Mouse (Mus musculus) embryo, embryonic 10 days (tissue): ENCODE measurements around the gene Hcn4.

Experiments
- DNase-seq: peaks from one replicate; pipeline ENCODE4 v3.0.0-alpha.2; 2015; ENCODE audit warnings: low spot score

Hcn4 gene

GRCm38 (mm10) chr9:58823139-58823917, at the start of gene Hcn4:
Hcn4 (plus strand) TSS chr9:58823412.
- peak; percentile 54 for DNase-seq

DNA sequence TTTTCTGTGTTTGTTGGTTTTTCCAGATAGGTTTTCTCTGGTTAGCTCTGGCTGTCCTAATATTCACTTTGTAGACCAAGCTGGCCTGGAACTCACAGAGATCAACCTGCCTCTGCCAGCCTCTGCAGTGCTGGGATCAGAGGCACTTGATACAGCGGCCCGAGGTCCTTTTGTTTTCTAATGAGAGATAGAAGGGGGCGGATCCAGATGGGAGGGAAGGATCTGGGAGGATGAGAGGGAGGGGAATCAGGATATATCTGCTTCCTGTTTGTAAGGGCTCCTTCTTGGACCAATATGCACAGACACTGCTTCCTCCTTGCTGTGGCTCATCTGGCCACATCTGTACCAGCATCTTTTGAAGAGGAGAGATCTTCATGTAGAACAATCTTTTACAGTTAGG, 48.5 kb upstream of the Hcn4 start:
- no peak for DNase-seq

- no peak for DNase-seq
Measured at GRCm38 (mm10) chr9:58775363-58775762, 47.8 kb upstream of the Hcn4 start.

GRCm38 (mm10) chr9:58789476-58789875, 33.7 kb upstream of the Hcn4 start:
- no peak for DNase-seq

DNA sequence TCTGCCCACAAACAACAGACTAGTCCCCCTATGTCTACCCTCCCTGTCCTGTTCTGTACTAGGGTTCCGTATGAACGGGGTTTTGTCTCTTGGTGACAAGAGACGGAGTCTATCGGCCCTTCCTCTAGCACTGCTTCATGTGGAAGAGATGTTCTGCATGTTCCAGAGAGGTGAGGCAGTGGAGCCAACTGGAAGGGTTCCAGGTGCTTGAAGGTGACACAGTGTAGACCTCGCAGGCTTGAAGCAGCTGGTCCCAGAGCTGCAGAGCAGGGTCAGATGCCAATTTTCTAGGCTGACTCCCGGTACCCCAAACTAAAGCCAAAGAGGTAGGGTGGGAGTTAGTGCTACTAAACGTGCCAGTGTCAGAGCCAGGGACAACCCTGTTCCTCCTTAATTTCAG, 25.1 kb upstream of the Hcn4 start:
- DNase-seq: no peak

DNA sequence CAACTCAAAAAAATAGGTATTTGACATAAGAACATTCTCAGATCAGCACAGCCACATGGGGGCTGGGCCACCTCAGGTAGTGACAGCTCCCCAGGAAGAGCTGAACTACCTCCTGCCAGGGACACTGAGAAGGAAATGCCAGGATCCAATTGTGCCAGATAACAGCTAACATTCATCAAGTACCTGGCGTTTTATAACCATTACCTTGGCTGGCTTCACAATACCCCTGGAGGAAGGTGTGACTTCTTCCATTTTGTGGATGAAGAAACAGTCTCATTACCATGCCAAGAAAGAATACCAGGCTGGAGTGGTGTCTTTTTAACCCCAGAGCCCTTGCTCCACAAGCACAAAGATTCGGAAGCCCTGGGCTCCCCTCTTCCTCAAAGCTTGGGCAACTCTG, 21.8 kb upstream of the Hcn4 start:
- no peak for DNase-seq

- DNase-seq: no peak
Measured at GRCm38 (mm10) chr9:58802294-58802693, 20.9 kb upstream of the Hcn4 start.

- peak; percentile 59 for DNase-seq
Measured at GRCm38 (mm10) chr9:58802802-58803201, 20.4 kb upstream of the Hcn4 start.

DNA sequence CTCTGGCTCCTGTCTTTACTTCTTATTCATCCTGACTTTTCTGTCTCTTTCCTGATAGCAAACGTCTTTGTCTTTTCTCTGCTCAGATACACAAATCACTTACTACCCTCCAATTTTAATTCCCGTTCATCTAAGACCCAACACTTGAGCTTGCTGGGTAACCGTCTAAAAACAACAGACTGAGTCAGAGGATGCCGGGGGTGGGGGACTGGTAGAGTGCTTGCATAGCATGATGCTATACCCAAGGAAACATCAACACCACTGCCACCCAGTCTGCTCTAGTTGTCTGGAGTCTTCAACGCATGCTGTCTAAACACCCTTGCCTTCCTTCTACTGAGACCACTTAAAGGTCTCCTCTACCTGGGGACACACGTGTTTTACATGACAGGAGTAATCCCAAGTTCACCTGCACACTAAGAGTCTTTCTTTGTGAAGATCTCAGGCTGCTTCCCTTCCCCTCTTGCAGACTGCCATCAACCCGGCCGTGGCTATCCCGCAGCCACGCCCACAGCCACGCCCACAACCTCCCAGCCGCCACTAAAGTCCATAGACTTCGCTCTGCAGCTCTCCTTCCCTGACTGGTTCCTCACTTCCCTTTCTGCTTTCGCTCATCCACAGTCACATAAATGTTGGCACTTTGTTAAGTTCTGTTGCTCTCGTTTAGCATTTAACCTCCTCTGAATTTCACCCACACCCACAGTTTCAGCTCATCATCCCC, 17.5 kb upstream of the Hcn4 start:
- peak; percentile 92 for DNase-seq

DNA sequence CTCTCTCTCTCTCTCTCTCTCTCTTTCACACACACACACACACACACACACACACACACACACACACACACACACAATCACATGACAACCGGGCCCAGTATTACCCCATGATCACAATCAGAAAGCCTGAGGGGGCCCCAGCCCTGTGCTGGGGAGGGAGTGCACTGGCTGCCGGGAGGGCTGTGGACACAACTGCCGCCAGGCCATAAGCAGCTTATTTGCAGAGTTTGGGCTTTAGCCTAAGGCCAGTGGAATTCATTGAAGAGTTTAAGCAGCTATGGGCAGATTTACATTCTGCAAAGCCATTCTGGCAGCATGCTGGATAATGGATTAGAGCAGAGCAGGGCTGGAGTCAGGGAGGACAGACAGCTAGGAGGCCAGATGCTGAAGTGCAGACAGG, 12.0 kb upstream of the Hcn4 start:
- no peak for DNase-seq

DNA sequence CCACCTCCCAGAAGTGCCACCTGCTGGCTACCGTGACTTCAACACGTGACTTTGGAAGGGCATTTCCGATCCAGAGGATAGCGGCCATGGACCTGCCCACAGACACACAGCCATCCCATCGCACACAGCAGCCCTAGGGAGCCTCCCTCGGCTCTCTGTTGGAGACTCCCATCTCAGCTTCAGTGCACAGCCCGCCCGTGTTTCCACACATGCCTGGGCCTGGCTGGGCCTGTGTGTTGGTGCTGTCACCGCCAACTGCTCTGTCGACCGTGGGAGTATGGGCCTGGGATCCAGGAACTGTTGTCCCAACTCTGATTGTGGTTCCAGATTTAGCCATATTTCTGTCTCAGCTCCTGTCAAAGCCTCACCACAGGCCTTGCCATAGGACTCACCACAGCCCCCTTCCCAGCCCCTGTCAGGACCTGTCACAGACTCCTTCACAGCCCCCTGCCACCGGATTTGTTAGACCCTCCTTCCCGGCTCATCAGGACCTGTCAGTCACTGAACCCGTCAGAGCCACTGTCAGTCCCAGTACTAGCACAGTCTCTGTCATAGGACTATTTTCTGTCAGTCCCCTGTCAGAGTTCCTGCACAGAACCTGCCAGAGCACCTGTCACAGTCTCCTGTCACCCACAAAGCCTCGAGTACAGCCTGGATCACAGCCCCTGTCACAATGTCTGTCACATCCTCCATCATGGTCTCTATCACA, 7.5 kb upstream of the Hcn4 start:
- DNase-seq: no peak

DNA sequence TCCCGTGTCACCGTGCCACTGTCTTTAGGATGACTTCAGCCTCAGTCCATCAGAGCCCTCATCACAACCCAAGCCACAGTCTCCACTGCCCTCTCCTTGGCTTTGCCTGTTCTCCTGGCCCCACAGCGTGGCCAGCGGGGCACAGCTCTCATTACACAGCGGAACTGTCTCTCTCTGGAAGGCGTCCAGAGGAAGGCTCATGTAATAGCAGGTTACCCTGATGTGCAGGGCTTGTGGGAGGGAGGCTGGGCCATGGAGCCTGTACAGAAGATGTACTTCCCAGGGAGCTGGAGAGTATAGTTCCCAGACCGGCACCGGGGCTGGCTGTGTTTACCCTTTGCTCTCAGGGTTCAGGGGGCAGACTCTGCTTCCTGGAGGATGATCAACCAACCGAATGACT, 6.8 kb upstream of the Hcn4 start:
- no peak for DNase-seq

DNA sequence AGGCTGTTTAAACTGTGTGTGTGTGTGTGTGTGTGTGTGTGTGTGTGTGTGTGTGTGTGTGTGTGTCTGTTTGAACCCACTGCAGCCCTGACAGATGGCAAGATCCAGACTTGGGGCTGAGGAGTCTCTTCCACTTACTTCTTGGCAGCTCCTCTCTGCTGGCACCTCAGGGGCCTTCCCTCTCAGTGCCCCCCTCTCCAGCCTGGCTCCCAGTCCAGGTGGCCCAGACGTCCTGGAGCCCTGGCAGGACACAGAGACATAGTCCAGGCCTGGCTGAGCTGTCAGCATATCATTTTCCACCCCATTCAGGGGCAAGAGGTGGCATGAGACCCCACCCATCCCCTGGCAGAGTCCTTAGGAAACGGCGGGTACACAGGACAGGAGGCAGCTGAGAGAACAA, 5.5 kb upstream of the Hcn4 start:
- DNase-seq: no peak

- DNase-seq: peak; percentile 87
Measured at GRCm38 (mm10) chr9:58822431-58823091, 651 bp upstream of the Hcn4 start.

- DNase-seq: no peak
Measured at GRCm38 (mm10) chr9:58823918-58824215, 655 bp downstream of the Hcn4 start.

DNA sequence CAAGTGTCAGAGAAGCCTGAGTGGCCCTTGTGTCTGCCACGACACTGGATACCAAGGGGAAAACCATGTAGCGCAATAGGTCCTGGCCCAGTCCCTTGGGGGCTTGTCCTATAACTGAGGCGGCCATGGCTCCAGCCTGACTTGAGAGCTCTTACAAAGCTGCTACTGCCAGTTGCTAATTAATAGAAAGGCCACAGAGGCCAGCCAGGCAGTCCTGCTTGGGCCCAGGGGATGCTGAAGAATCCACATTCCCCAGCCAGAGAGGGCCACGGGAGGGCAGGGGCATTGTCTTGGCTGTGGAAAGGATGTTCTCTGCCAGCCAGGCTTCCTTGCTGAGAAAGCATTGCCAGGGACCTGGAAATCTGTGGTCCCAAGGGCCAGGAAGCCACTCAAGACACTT, 6.4 kb downstream of the Hcn4 start:
- no peak for DNase-seq

- DNase-seq: no peak
Measured at GRCm38 (mm10) chr9:58832939-58833338, 9.7 kb downstream of the Hcn4 start.

DNA sequence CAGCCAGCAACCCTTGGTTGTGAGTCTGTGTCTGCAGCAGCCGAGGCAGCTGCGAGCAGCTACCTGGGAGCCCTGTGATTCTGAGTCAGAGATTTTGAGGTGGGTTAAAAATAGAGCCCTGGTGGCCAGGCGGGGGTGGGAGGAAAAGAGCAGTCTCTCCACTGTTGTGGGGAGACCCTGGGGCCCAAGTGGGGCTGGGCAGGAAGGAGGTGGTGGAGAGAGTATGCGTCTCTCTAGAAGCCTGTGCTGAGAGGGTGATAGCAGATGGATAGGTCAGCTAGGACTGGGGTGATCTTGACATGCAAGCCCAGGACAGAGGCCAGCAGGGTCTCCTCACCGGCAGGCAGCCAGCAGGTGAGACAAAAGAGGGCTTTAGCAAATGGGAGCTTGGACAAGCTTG, 14.0 kb downstream of the Hcn4 start:
- DNase-seq: no peak

DNA sequence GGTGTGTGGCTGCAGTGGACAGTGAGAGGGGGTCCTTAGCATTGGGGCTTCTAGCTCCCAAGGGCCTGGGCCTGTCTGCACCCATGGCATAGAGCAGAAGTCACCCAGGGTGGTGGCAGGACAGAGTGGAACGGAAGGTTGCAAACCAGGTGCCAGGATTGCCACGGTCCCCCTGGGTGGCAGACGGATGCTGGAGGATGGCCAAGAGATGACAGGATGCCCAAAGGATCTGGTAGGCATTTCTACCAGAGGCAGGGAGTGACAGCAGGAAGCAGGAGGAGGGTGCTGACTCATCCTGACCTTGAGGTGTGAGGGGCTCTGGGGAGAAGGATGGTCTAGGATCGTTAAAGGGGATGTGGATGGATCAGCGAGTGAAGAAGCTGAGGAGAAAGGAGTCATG, 15.3 kb downstream of the Hcn4 start:
- no peak for DNase-seq

GRCm38 (mm10) chr9:58841655-58842054, 18.4 kb downstream of the Hcn4 start:
- DNase-seq: peak; percentile 91

DNA sequence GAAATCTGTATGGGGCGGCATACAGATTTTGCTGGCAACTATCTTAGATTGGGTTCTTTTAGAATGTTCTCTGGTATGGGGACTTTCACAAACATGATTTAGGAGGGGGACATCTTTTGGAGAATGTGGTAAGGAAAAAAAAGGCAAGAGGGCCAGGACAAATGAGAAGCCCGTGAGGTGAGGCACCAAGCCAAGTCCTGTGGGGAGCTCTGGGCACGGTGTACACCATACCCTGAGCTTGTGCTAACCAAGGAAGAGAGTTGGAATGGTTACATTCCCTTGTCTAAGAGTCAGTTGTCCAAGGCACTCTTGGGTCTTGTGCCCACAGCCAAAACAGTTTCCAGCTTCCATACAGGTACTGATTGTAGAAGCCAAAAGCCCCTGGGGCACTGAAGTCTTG, 21.4 kb downstream of the Hcn4 start:
- DNase-seq: no peak

GRCm38 (mm10) chr9:58847008-58847407, 23.8 kb downstream of the Hcn4 start:
- no peak for DNase-seq

DNA sequence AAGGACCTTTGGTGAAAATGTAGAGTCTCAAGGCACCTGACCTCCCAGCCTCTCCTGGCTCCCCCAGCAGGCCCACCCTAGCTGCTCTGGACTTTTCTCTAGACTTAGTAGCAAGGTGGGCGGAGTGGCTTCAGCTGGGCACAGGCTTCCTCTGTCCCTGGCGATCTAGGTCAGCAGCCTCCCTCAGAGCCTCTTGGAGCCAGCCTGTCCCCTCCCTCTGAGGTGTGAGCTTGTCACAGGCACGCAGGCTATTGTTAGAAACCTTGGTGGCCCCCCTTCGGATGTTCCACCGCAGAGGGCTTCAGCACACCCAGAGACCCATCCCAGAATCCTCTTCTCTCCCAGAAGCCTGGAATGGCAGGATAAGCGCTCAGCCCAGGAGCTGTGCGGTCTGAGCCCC, 24.5 kb downstream of the Hcn4 start:
- no peak for DNase-seq
